Mouse (Mus musculus): ENCODE results near the gene Cntnap2. TPM values are rescaled to one million over a fixed set of nuclear protein-coding genes. Genes with fewer than 3 reads are reported as not detected.
A peak's percentile ranks its signal among the peaks of the same experiment; 100 is the strongest.

The Cntnap2 gene
- polyA plus RNA-seq, 1 experiment from 2014 or later: 0.59 TPM

GRCm38 (mm10) chr6:47227601-47228000 lies 2168.4 kb downstream of the Cntnap2 start:
- H3K4me3 ChIP-seq: no peak overlapping the region
- H3K27me3 ChIP-seq (replicated peaks): no peaks in the 10 kb centered on the region
- H3K36me3 ChIP-seq: no peaks in the 10 kb centered on the region
- H3K9me3 ChIP-seq (replicated peaks): no peaks in the 10 kb centered on the region
- WGBS: 65% methylated on average over 3 of the region's 3 CpGs
- no peak for ATAC-seq (ENCODE audit: insufficient number of reproducible peaks, low FRiP score)
- H3K4me2 ChIP-seq: no peak overlapping the region
- no peak overlapping the region for H3K27ac ChIP-seq (ENCODE audit: poor library complexity, severe bottlenecking)
- H3K9ac ChIP-seq: no peak overlapping the region
- H3K4me1 ChIP-seq (replicated peaks): 0 out of 2 replicates have a peak, but pooled peaks cover 3% of the 10 kb centered on the region

- Histone ChIP-seq H3K27ac (ENCODE audit: poor library complexity, severe bottlenecking) (no peak overlapping the region), H3K4me2 (no peak overlapping the region), H3K9ac (no peak overlapping the region), H3K36me3 (no peaks in the 10 kb centered on the region), H3K4me3 (no peak overlapping the region), H3K9me3 (replicated peaks) (no peaks in the 10 kb centered on the region), H3K4me1 (replicated peaks) (0 out of 2 replicates have a peak, but pooled peaks cover 3% of the 10 kb centered on the region), H3K27me3 (replicated peaks) (no peaks in the 10 kb centered on the region)
- ATAC-seq (ENCODE audit: insufficient number of reproducible peaks, low FRiP score): no peak
- WGBS: 52% methylated on average over 7 of the region's 7 CpGs
These were observed 2169.6 kb downstream of the Cntnap2 start for GRCm38 (mm10) chr6:47228676-47229317.

- ATAC-seq (ENCODE audit: insufficient number of reproducible peaks, low FRiP score): no peak
- no peak overlapping the region for H3K4me3 ChIP-seq
- no peak overlapping the region for H3K9ac ChIP-seq
- H3K4me1 ChIP-seq (replicated peaks): no peaks in the 10 kb centered on the region
- WGBS: 63% methylated on average over 6 of the region's 6 CpGs
- no peak overlapping the region for H3K27ac ChIP-seq (ENCODE audit: poor library complexity, severe bottlenecking)
- H3K4me2 ChIP-seq: no peak overlapping the region
- H3K36me3 ChIP-seq: no peaks in the 10 kb centered on the region
- H3K27me3 ChIP-seq (replicated peaks): no peaks in the 10 kb centered on the region
- H3K9me3 ChIP-seq (replicated peaks): no peaks in the 10 kb centered on the region
These were observed 2172.4 kb downstream of the Cntnap2 start for GRCm38 (mm10) chr6:47231513-47231912.

- H3K36me3 ChIP-seq: no peaks in the 10 kb centered on the region
- H3K4me1 ChIP-seq (replicated peaks): peaks cover 12% of the 10 kb centered on the region
- 26% methylated on average over 3 of the region's 3 CpGs for WGBS
- H3K4me3 ChIP-seq: no peak overlapping the region
- H3K27me3 ChIP-seq (replicated peaks): no peaks in the 10 kb centered on the region
- no peaks in the 10 kb centered on the region for H3K9me3 ChIP-seq (replicated peaks)
- no peak overlapping the region for H3K27ac ChIP-seq (ENCODE audit: poor library complexity, severe bottlenecking)
- no peak for ATAC-seq (ENCODE audit: insufficient number of reproducible peaks, low FRiP score)
- H3K9ac ChIP-seq: no peak overlapping the region
- H3K4me2 ChIP-seq: no peak overlapping the region
These were observed 2180.3 kb downstream of the Cntnap2 start for GRCm38 (mm10) chr6:47239376-47239921.

GRCm38 (mm10) chr6:47241379-47241778 lies 2182.2 kb downstream of the Cntnap2 start:
- ATAC-seq (ENCODE audit: insufficient number of reproducible peaks, low FRiP score): no peak
- Histone ChIP-seq H3K4me1 (replicated peaks) (peaks cover 18% of the 10 kb centered on the region), H3K9ac (no peak overlapping the region)

GRCm38 (mm10) chr6:47243863-47244606 lies 2184.9 kb downstream of the Cntnap2 start:
- 18% methylated on average over 6 of the region's 6 CpGs for WGBS
- H3K9ac ChIP-seq: no peak overlapping the region
- H3K9me3 ChIP-seq (replicated peaks): no peaks in the 10 kb centered on the region
- peak; percentile 51; the same call in 1 of the 2 replicates for ATAC-seq (ENCODE audit: insufficient number of reproducible peaks, low FRiP score)
- peak overlapping the region; percentile 62 for H3K4me2 ChIP-seq
- H3K36me3 ChIP-seq: no peaks in the 10 kb centered on the region
- peaks cover 21% of the 10 kb centered on the region for H3K4me1 ChIP-seq (replicated peaks)
- H3K27me3 ChIP-seq (replicated peaks): no peaks in the 10 kb centered on the region
- no peak overlapping the region for H3K27ac ChIP-seq (ENCODE audit: poor library complexity, severe bottlenecking)
- peak overlapping the region; percentile 23 for H3K4me3 ChIP-seq

More at GRCm38 (mm10) chr6:47241379-47241778, 2182.2 kb downstream of the Cntnap2 start:
- Histone ChIP-seq H3K4me2 (no peak overlapping the region), H3K27me3 (replicated peaks) (no peaks in the 10 kb centered on the region), H3K9me3 (replicated peaks) (no peaks in the 10 kb centered on the region), H3K4me3 (no peak overlapping the region), H3K36me3 (no peaks in the 10 kb centered on the region), H3K27ac (ENCODE audit: poor library complexity, severe bottlenecking) (no peak overlapping the region)

GRCm38 (mm10) chr6:47244642-47245041 lies 2185.5 kb downstream of the Cntnap2 start:
- no peak for ATAC-seq (ENCODE audit: insufficient number of reproducible peaks, low FRiP score)
- Histone ChIP-seq H3K27me3 (replicated peaks) (no peaks in the 10 kb centered on the region), H3K9me3 (replicated peaks) (no peaks in the 10 kb centered on the region), H3K9ac (no peak overlapping the region), H3K4me3 (peak overlapping the region; percentile 23), H3K4me1 (replicated peaks) (peaks cover 17% of the 10 kb centered on the region), H3K27ac (ENCODE audit: poor library complexity, severe bottlenecking) (no peak overlapping the region), H3K4me2 (peak overlapping the region; percentile 62), H3K36me3 (no peaks in the 10 kb centered on the region)
- WGBS: 25% methylated on average over 7 of the region's 7 CpGs

GRCm38 (mm10) chr6:47255270-47255669 lies 2196.1 kb downstream of the Cntnap2 start:
- H3K4me2 ChIP-seq: no peak overlapping the region
- WGBS: 67% methylated on average over 2 of the region's 2 CpGs
- no peaks in the 10 kb centered on the region for H3K36me3 ChIP-seq
- no peak overlapping the region for H3K4me3 ChIP-seq
- no peak overlapping the region for H3K27ac ChIP-seq (ENCODE audit: poor library complexity, severe bottlenecking)
- H3K9me3 ChIP-seq (replicated peaks): no peaks in the 10 kb centered on the region
- peaks cover 19% of the 10 kb centered on the region for H3K4me1 ChIP-seq (replicated peaks)
- no peak overlapping the region for H3K9ac ChIP-seq
- H3K27me3 ChIP-seq (replicated peaks): no peaks in the 10 kb centered on the region
- no peak for ATAC-seq (ENCODE audit: insufficient number of reproducible peaks, low FRiP score)

- no peak for ATAC-seq (ENCODE audit: insufficient number of reproducible peaks, low FRiP score)
- Histone ChIP-seq H3K4me2 (no peak overlapping the region), H3K9ac (no peak overlapping the region), H3K27ac (ENCODE audit: poor library complexity, severe bottlenecking) (no peak overlapping the region), H3K4me1 (replicated peaks) (peaks cover 19% of the 10 kb centered on the region), H3K27me3 (replicated peaks) (no peaks in the 10 kb centered on the region), H3K9me3 (replicated peaks) (no peaks in the 10 kb centered on the region), H3K36me3 (no peaks in the 10 kb centered on the region), H3K4me3 (no peak overlapping the region)
- WGBS: 52% methylated on average over 4 of the region's 4 CpGs
These were observed 2197.2 kb downstream of the Cntnap2 start for GRCm38 (mm10) chr6:47256227-47256887.

- Histone ChIP-seq H3K27me3 (replicated peaks) (no peaks in the 10 kb centered on the region), H3K9ac (no peak overlapping the region), H3K4me3 (no peak overlapping the region), H3K27ac (ENCODE audit: poor library complexity, severe bottlenecking) (no peak overlapping the region), H3K4me1 (replicated peaks) (peaks cover 19% of the 10 kb centered on the region), H3K36me3 (no peaks in the 10 kb centered on the region), H3K4me2 (no peak overlapping the region), H3K9me3 (replicated peaks) (no peaks in the 10 kb centered on the region)
- 59% methylated on average over 3 of the region's 3 CpGs for WGBS
- ATAC-seq (ENCODE audit: insufficient number of reproducible peaks, low FRiP score): no peak
These were observed 2197.9 kb downstream of the Cntnap2 start for GRCm38 (mm10) chr6:47256918-47257506.
